Mouse (Mus musculus) urinary bladder, adult 18-20 months (tissue): ENCODE results near the gene Ift52.

Experiments
- DNase-seq, 2 experiments: peaks; one replicate each; pipeline ENCODE4 v3.0.0; 2022; ENCODE audit warnings: low spot score in 2 of 2, mixed read lengths in 2 of 2

Ift52 gene

DNA sequence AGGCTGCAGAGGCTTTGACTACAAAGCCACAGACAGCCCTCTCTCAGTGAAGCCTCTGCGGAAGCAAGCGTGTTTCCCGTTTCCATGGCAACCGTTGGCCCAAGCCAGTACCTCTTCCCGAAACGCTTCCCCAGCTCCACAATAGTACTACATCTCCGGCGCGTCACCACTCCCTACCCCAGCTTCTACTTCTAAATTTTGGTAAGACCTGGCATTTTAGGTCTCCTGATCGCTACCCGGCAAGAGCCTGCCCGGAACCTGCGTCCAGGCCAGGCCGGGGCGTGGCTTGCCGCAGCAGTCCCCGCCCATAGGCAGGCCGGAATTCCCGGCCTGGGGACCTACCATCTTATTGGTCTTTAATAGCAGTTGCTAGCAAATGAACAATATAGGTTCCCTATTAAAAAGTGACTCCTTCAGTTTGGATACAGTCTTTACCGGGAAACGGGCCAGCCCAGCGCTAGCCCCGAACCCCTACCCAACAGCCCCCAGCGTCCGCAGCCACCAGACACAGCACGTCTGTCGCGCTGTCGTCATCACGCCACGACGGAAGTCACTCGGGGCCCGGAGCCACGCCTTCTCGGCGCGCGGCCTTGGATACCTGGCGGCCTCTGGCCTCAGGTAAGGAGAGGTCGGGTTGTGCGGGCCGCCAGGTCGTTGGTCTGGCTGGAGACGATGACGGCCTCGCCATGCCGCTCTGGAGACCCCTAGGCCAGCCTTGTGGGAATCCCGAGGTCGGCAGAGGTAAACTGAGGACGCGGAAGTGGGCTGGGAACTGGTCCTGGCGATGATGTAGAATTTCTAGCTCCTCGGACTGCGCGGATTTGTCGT lies at the start of gene Ift52:
TSS of gene Ift52 (plus strand) at position 439 of the 828 bp plus-strand sequence.
- peak; percentile 87 to 95 for DNase-seq

DNA sequence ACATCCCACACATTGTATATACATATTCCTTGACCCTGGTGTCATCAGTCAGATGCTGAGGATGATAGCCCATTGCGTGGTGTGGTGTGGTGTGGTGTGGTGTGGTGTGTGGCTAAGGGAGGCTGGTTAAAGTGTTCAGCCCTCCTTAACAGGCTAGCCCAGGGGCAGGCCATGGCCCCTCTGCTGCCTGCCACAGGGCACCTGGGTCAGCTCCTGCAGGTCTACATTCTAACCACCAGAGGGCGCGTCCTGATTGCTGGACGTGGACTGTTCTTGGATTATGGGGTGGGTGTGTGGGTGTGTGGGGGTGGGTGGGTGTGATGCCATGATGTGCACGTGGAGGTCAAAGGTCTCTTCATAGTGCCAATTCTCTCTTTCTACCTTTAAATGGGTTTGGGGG lies 48.8 kb upstream of the Ift52 start:
- no peak for DNase-seq

DNA sequence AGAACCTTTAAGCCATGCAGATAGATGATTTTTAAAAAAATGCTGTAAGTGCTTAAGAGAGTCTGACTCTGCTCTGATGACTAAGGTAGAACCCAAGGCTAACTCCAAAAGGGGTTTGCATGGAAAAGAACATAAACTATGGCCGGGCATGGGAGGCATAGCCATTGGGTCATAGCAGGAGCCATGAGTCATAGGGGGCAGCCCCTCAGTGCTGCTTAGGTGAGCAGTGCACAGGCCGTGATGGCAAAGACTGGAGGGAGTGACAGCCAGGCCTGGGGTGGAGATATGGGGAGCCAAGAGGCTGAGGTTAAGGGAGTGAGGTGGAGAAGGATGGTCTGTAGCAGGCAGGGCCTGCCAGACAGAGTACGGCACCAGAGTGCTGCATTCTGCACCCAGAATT lies 48.1 kb upstream of the Ift52 start:
- DNase-seq = no peak

DNA sequence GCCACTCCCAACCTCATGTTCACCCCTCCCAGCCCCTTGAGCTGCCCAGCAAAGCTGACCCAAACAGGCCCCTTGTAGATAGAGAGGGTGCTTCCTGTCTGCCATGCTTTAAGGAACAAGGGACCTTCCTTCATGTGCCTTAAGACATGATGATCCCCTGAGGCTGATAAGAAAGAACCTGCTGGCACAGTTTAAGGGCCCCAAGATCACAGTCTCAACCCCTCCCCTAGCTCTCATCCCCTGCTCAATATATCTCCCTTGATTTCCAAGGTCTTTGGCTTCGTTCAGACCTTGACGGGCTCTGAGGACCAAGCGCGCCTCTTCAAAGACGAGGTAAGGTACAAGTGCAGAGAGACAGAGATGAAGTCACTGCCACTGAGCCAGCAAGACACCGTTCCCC lies 46.3 kb upstream of the Ift52 start:
- DNase-seq = no peak

DNA sequence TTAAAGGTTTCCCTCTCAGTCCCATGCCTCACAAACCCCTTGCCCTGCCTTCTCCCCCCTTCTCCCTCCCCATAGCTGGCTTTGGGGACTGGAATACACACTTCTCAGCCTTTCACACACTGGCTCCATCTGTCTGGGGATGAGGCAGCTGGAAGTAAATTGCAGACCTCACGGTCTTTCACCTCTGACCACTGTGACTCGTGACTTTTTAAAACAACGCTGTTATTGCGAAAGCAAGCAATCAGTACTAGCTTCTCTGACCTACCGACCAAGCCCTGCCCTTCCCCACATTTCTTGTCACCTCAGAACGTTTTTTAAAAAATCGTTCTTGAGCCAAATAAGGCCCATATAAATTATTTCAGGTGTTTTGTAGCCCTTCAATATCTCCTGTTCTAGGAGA lies 44.4 kb upstream of the Ift52 start:
- no peak for DNase-seq

DNA sequence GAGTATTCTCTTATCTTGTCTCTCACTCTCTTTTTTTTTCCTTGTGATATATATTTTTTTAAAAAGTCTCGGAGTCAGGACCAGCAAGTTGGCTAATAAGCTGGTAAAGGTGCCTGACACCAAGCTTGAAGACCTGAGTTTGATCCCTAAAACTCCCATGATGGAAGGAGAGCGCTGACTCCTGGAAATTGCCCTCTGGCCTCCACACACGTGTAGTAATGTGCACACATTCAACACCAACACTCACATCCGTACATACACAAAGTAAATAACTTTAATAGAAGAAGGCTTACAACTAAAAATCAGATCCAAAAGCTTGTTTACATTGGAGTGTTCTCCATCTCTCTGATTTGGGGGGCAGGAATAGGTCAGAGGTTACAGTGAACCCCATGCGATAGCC lies 43.9 kb upstream of the Ift52 start:
- no peak for DNase-seq

DNA sequence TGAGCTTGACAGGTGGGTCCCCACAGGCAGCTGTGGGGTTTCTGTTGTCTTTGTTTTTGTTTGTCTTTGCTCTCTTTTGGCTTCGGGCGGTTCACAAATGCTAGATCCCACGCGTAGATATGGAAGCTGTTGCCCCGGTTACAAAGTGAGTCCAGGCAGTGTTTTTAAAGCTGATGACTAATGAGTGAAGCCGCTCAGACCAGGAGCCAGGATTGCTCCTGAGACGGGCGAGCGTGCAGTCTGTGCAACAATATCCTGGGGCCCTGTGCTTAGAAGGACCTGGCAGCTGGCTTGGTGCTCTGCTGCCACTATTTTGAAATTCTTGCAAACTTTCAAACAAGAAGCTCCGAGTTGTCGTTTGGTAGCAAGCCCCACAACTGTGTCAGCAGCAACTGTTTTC lies 43.5 kb upstream of the Ift52 start:
- peak in 1 of 2 experiments; percentile 47 for DNase-seq

DNA sequence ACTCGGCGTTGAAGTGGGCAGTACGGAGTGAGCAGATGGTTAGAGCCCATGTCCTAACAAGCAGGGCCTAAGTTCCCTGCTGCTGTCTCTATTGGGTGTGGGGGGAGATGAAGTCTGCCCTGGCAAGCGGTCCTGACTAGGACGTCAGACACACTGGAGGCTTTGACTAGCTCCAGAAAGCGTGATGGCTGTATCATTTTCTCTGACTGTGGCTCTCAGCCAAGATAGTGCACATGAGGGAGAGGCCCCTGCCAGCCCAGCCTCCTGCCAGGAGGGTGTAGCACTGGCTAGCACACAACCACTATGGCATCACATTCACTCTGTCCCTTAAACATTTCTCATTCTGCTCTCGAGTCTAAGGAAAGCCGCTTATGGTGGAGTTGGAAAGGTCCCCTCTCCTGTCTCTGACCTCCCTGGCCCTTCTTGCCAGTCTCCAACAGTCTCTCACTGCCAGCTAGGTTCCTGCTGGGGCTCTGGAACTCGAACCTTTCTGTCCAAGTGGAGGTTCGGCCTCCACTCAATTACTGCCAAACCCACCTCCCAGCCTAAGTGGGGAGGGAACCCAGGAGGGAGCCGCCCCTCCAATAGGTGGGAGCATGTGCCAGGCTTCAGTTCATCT lies 41.9 kb upstream of the Ift52 start:
- DNase-seq = no peak

DNA sequence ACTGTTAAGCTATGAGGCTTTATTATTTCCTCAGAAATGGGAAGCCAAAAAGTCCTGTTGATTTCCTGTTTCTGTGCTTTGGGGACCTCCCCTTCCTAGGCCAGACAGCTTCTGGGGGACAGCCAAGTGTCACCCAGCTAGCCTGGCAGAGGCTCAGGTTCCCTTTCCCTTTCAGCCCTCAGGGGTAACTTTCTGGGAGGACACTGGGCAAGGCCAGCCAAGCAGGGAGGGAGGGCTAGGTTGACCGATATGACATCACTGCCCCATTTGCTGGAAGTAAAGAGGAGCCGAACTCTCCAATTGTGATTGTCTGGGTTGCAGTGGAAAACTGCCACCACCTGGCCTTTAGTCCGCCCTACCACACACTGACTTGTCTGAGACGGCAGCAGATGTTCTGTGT lies 41.2 kb upstream of the Ift52 start:
- DNase-seq = no peak

DNA sequence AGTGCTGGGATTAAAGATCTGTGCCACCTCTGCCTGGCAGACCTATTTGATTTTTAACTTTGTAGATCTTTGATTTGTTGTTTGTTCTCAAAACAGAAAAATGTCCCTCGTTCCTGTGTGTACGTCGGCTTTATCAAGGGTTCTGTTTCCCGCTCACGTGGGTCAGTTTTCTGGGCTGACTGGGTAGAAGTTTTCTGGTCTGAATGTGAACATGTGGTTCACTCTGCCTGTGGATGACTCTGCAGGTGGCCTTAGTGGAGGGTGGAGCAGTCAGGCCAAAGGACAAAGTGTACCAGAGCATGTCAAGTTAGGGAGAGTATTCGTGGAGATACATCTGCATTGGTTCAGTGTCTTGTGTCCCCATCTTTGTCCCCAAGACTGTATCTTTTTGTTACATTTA lies 32.8 kb upstream of the Ift52 start:
- DNase-seq = no peak

DNA sequence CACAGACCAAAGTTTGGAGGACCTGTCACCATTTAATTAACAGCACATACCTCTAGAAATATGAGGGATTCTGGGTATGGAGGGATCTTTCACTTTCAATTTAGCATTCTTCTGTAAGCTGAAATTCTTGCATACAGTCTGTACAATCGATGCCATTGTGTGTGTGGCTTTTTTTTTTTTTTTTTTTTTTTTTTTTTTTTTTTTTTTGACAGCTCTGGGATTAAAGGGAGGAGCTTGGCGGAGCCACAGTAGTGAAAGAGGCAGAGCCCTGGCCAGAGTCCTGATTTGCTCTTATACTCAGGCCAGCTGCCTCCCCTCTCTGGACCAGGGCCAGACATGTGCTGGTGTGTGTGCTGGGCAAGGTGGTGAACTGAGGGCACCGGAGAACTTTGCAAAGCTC lies 31.2 kb upstream of the Ift52 start:
- DNase-seq = no peak

DNA sequence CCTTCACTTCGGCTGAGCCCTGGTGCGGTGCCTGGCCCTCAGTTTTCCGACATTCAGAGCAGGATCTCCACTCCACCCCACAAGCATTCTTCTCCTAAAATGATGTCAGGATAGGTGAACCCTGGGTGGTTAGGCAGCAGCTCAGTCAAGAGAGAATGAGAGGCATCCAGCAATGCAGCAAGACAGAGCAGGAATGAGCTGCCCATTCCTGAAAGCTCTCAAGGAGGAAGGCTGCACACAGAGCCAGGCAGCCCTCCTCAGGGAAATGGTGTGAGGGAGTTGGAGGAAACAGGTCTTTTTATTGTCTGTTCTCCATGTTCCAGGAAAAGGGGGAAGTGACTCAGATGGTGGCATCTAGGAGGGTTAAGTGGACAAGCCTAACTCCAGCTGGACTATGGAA lies 30.4 kb upstream of the Ift52 start:
- DNase-seq = no peak

DNA sequence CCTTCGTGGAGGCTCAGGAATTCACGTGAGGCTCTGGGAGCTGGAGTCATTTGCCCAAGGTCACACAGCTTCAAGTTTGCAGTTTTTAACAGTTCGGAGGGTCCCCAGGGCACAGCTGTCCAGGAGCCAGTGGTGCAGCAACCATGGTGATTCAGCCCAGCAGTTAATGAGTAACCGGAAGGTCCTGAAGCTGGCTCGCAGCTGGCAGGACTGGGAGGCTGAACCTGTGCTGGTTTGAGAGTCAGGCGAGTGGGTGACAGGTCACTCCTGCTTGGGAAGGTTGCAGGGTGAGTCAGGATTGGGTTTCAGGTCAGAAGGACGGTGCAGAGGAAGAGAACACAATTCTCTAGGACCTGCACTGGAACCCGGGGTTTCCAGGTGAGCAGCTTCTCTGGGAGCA lies 29.9 kb upstream of the Ift52 start, which contains the start of gene Sgk2:
TSS of gene Sgk2 (plus strand) at position 113 of the 400 bp plus-strand sequence.
- DNase-seq = peak in 1 of 2 experiments; percentile 39

DNA sequence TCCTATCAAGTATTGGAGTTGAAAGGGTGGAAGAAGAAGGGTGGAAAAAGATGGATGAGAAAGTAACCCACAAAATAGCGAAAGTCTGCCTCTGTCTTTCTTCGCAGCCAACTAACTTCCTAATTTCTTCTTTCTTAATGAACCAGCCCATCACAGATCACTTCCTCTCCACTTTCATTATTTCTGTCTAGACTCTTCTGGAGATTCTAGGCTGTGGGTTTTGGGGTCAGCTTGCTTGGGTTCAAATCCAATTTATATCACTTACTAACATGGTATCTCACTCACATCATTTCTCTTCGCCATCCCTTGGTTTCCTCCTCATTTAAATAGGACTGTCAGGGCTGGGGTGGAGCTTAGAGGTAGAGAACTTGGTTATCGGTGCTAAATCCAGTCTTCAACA lies 28.9 kb upstream of the Ift52 start:
- DNase-seq = no peak

DNA sequence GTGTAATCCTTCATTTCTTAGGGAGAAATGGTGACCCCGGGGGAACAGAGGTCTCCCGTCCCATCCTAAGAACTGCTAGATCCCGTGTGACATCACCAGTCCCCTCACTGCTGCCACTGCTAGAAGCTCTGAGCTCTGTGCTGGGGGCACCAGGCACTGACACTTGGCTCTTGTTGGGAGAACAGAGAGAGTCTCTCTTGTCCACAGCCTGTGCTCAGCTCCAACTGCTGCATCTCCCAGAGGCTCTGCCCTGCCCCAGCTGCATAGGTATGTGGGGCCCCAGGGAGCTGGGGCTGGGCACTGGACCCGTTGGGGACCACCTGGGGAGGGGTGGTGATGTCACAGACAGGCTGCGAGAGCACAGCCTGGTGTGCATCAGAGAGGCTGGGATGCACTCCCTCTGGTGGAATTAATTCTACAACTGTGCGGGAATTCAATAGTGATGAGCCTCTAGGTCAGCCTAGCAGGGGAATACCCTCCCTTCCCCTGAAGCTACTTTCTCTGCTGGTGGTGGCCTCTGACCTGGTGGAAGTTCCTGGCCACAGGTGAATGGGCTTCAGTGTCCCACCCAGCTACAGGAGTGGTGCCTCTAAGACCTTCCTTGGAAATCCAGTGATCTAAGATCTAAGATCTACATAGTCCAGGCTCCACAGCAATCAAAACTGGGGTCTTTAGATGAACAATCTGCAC lies 25.6 kb upstream of the Ift52 start:
- no peak for DNase-seq

DNA sequence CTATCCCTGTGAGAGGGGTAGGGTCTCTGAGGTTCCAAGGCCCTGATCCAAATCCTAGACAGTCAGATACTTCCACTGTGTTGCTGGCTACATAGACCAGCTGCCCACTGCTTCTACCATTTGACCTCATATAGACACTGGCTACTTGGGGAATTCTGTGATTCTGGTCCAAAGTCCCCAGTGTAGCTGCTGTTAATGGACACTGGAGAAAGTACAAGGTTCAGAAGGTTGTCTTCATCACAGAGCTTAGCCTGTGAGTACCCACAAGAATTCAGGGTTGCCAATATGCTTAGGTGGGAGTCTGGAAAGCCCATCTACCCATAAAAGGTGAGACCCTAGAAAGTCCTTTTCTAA lies 25.1 kb upstream of the Ift52 start:
- no peak for DNase-seq

DNA sequence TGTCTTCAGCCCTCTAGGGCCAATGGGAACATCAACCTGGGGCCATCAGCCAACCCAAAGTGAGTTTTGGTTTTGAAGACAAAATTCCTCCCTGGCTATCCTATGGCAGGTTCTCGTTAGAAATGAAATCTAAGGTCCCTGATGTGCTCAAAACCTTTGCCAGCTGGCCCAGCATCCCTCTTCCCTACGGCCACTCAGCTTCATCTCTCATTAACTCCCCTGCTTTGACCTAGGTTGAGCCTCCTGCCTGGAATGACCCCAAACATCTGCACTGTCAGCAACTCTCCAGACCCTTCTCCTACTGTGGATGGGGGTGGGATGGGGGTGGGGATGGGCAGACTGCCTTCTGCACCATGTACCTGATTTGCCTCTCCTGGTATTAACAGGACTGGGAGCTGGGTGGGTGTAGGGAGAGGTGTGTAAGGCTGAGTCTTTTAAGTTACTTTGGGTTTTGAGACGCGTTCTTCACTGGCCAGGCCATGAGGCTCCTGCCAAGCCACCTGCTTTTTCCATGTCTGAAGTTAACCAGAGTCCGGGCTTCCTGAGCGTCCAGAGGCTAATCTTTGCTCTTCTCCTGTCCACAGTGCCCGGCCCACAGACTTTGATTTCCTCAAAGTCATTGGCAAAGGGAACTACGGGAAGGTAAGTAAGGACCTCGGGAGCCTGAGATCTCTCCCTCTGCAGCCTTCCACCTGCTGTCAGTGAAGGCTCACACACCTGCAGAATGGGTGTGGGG lies 23.1 kb upstream of the Ift52 start:
- DNase-seq = no peak

DNA sequence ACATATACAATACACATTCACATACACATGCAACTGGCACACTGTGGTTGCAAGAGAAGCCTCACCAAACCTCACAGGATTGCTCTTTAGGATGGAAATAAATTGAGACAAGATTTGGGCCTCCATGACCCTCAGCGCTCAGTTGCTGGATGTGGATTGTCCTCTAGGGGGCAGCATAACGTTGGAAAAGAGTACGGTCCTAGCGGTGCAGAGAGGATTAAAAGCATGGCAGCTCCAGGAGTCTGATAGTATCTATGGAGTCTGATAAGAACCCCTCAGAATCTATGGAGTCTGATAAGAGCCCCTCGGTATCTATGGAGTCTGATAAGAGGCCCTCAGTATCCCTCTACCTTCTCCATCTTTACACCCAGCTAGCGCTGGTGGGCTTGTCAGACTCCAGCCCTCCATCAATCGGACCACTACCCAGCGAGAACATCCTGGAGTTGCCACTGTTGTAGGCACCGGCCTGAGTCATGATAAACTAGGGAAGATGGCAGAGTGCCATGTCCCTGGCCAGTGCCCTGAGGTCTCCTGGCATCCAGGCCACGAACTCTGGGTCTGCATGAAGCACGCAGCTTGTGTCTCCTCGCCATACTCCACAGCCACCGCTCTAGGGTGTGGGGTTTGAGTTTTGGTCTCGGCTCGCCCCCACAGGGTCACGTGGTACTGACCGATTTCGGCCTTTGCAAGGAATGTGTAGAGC lies 18.5 kb upstream of the Ift52 start:
- peak; percentile 25 to 44 for DNase-seq

DNA sequence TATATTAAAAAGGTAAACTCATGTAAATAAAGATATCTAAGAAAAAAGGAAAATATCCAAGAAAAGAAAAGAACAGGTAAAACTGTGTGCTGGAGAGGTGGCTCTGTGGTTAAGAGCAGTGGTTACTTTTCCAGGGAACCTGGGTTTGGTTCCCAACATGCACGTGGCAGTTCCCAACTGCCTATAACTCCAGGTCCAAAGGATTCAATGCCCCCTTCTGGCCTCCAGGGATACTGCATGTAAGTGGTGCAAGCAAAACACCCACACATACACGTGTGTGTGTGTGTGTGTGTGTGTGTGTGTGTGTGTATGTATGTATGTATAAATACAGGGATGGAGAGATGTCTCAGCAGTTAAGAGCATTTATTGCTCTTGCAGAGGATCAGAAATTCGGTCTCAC lies 17.4 kb upstream of the Ift52 start:
- no peak for DNase-seq

DNA sequence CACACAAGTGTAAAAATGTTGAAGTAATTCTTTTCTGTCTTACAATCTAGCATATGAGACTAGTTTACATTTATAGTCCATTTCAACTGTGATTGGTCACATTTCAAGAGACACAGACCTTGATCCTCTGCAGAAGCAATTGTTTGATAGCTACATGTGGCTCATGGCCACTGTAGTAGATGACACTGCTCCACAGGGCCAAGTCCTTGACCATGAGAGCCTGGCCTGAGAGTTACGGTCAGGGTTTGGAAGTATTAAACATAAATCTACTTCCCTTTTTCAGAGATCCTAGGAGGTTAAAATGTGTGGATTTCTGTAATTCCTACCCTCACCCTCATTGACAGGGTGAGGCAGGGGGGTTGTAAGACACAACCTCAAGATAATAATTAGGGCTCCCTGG lies 16.1 kb upstream of the Ift52 start:
- DNase-seq = no peak

DNA sequence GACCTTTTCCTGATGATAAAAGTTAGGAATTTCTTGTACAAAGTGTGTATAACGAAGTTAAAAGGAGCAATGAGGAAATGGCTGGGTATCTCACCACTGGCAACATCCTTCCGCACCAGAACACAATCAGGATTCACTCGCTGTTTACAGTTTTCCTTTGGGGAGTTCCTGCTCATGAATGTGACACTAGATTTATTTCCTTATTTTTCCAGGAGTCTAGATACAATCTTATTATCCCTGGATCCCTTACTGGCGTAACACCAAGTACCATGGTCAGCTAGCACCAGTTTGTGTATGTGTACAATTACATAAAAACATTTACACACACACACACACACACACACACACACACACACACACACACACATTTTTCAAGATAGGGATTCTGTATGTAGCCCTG lies 9.9 kb upstream of the Ift52 start:
- DNase-seq = no peak

DNA sequence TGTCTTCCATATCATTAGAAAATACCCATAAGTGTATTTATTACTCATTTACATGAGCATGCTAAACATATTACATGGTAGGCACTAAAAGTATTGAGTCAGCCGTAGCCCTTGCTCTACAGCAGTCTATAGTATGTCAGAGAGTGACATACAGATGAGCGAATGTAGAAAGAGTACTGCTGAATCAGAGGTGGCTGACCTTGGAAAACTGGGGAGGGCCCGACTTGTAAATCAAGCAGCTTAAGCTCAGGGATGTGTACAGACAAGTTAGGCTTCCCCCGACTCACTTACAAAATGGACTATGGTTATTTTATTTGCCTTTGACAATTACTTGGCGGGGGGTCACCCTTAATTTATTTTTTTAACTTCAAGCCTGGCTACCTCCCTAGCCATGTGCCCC lies 14.1 kb downstream of the Ift52 start:
- DNase-seq = no peak
